Mouse (Mus musculus) midbrain, embryonic 13.5 days (tissue): ENCODE data around the gene Ifit3. TPM values are rescaled to one million over a fixed set of nuclear protein-coding genes. Genes with fewer than 3 reads are reported as not detected.
"Not testable (repeated sequence)": the region's sequence is repeated elsewhere in the genome, so short reads cannot be mapped to it uniquely, and the experiment has no call there.

Experiments used
- ATAC-seq: fragments of 200-750 bp; cut with Nextera tagmentation; 2 replicates; pipeline ENCODE4 v1.8.0; 2017; ENCODE audit warnings: mild to moderate bottlenecking, moderate TSS enrichment, moderate library complexity
- H3K27ac ChIP-seq: fragments of 300-500 bp; sonication (generic); 2 replicates; pipeline ENCODE4 v1.5.1; 2015; ENCODE audit warnings: inconsistent platforms, mild to moderate bottlenecking, moderate library complexity
- H3K27me3 ChIP-seq: fragments of 300-500 bp; sonication (generic); 2 replicates; pipeline ENCODE4 v1.6.1; 2015; ENCODE audit warnings: mild to moderate bottlenecking, inconsistent platforms
- H3K36me3 ChIP-seq: fragments of 300-500 bp; sonication (generic); 2 replicates; pipeline ENCODE4 v1.6.1; 2015; ENCODE audit warnings: mild to moderate bottlenecking, inconsistent platforms
- H3K4me1 ChIP-seq: fragments of 300-500 bp; sonication (generic); replicated peaks from 2 replicates; pipeline ENCODE4 v1.6.1; 2015; ENCODE audit warnings: inconsistent platforms
- H3K4me2 ChIP-seq: fragments of 300-500 bp; sonication (generic); replicated peaks from 2 replicates; pipeline ENCODE4 v1.6.1; 2015; ENCODE audit warnings: moderate library complexity, mild to moderate bottlenecking, inconsistent platforms
- H3K4me3 ChIP-seq: fragments of 300-500 bp; sonication (generic); replicated peaks from 2 replicates; pipeline ENCODE4 v1.5.1; 2015; ENCODE audit warnings: mild to moderate bottlenecking, inconsistent platforms
- H3K9ac ChIP-seq: fragments of 300-500 bp; sonication (generic); replicated peaks from 2 replicates; pipeline ENCODE4 v1.6.1; 2015; ENCODE audit warnings: mild to moderate bottlenecking, inconsistent platforms
- H3K9me3 ChIP-seq: fragments of 300-500 bp; sonication (generic); 2 replicates; pipeline ENCODE4 v1.6.1; 2016; ENCODE audit warnings: mild to moderate bottlenecking, inconsistent platforms
- WGBS: fragments of 180-500 bp; shearing (Covaris S2); methylation state at CpG from one replicate; pipeline ENCODE4 v1.1.7; 2015; 5-methylcytosine and 5-hydroxymethylcytosine counted together
- polyA plus RNA-seq: library from polyadenylated mRNA; unstranded; fragments of >200 nt; fragmentation: Nextera tagmentation; extraction: Ambion mirVana; gene quantifications from 2 replicates; pipeline ENCODE4 v1.2.1, GENCODE M21; 2015

Gene Ifit3
- 0.61 and 0.92 TPM in 2 replicates for polyA plus RNA-seq

- ATAC-seq, H3K9me3 ChIP-seq, H3K27me3 ChIP-seq, H3K27ac ChIP-seq, H3K4me1 ChIP-seq, H3K4me2 ChIP-seq, H3K36me3 ChIP-seq, H3K9ac ChIP-seq, H3K4me3 ChIP-seq: not testable (repeated sequence)
- 67% methylated on average over 2 of the region's 2 CpGs for WGBS
These were observed at the start of gene Ifit3 for GRCm38 (mm10) chr19:34583126-34583766. Gene Ifit3 (plus strand): TSS chr19:34583531.

GRCm38 (mm10) chr19:34539422-34539821 lies 43.9 kb upstream of the Ifit3 start:
- Histone ChIP-seq H3K4me1 (no peaks in the 10 kb centered on the region; the same call in 1 of the 2 replicates), H3K27me3 (no peaks in the 10 kb centered on the region), H3K36me3 (no peaks in the 10 kb centered on the region), H3K9ac (no peak overlapping the region), H3K4me3 (no peak overlapping the region), H3K4me2 (no peak overlapping the region), H3K9me3 (no peaks in the 10 kb centered on the region), H3K27ac (no peak overlapping the region)
- no peak for ATAC-seq
- WGBS, result 90% methylated on average over 1 of the region's 1 CpGs

- Histone ChIP-seq H3K27ac (no peak overlapping the region), H3K9me3 (no peaks in the 10 kb centered on the region), H3K27me3 (no peaks in the 10 kb centered on the region), H3K36me3 (no peaks in the 10 kb centered on the region), H3K9ac (no peak overlapping the region), H3K4me1 (no peaks in the 10 kb centered on the region; the same call in 1 of the 2 replicates), H3K4me3 (no peak overlapping the region), H3K4me2 (no peak overlapping the region)
- WGBS, result 88% methylated on average over 4 of the region's 4 CpGs
- no peak for ATAC-seq
These were observed 37.1 kb upstream of the Ifit3 start for GRCm38 (mm10) chr19:34546211-34546610.

GRCm38 (mm10) chr19:34547976-34548375 lies 35.4 kb upstream of the Ifit3 start:
- H3K4me2 ChIP-seq, result no peak overlapping the region
- H3K36me3 ChIP-seq, result no peaks in the 10 kb centered on the region
- H3K27me3 ChIP-seq, result no peaks in the 10 kb centered on the region
- H3K27ac ChIP-seq, result no peak overlapping the region
- H3K4me3 ChIP-seq, result no peak overlapping the region
- no peaks in the 10 kb centered on the region; the same call in 1 of the 2 replicates for H3K4me1 ChIP-seq
- no peaks in the 10 kb centered on the region for H3K9me3 ChIP-seq
- WGBS, result 28% methylated on average over 7 of the region's 7 CpGs
- no peak for ATAC-seq
- H3K9ac ChIP-seq, result no peak overlapping the region

- Histone ChIP-seq H3K4me1 (no peaks in the 10 kb centered on the region; the same call in 1 of the 2 replicates), H3K4me2 (peak overlapping the region; percentile 65), H3K9ac (peak overlapping the region; percentile 49), H3K9me3 (no peaks in the 10 kb centered on the region), H3K36me3 (no peaks in the 10 kb centered on the region), H3K27ac (peak overlapping the region; percentile 26; the same call in 1 of the 2 replicates), H3K4me3 (peak overlapping the region; percentile 51), H3K27me3 (no peaks in the 10 kb centered on the region)
- WGBS, result 29% methylated on average over 4 of the region's 4 CpGs
- ATAC-seq, result peak; percentile 46
These were observed 33.2 kb upstream of the Ifit3 start for GRCm38 (mm10) chr19:34550205-34550533.

- H3K4me1 ChIP-seq, result no peaks in the 10 kb centered on the region; the same call in 1 of the 2 replicates
- ATAC-seq, result peak; percentile 97
- no peaks in the 10 kb centered on the region for H3K27me3 ChIP-seq
- WGBS, result 1% methylated on average over 22 of the region's 22 CpGs
- peak within 1 kb of the TSS; percentile 51 for H3K4me3 ChIP-seq
- H3K36me3 ChIP-seq, result no peaks in the 10 kb centered on the region
- peak within 1 kb of the TSS; percentile 65 for H3K4me2 ChIP-seq
- H3K9ac ChIP-seq, result peak within 1 kb of the TSS; percentile 49
- H3K27ac ChIP-seq, result peak within 1 kb of the TSS; percentile 26; the same call in 1 of the 2 replicates
- no peaks in the 10 kb centered on the region for H3K9me3 ChIP-seq
These were observed 32.7 kb upstream of the Ifit3 start, which contains the start of gene Ifit2 for GRCm38 (mm10) chr19:34550534-34551223. Gene Ifit2 (plus strand): TSS chr19:34550694.

GRCm38 (mm10) chr19:34551981-34552380 lies 31.4 kb upstream of the Ifit3 start:
- Histone ChIP-seq H3K4me3 (no peak overlapping the region), H3K9me3 (no peaks in the 10 kb centered on the region), H3K9ac (no peak overlapping the region), H3K27ac (no peak overlapping the region), H3K36me3 (no peaks in the 10 kb centered on the region), H3K4me1 (no peaks in the 10 kb centered on the region; the same call in 1 of the 2 replicates), H3K27me3 (no peaks in the 10 kb centered on the region), H3K4me2 (no peak overlapping the region)
- no peak for ATAC-seq
- 73% methylated on average over 5 of the region's 5 CpGs for WGBS

GRCm38 (mm10) chr19:34553021-34553420 lies 30.3 kb upstream of the Ifit3 start:
- Histone ChIP-seq H3K27ac (no peak overlapping the region), H3K27me3 (no peaks in the 10 kb centered on the region), H3K9ac (no peak overlapping the region), H3K36me3 (no peaks in the 10 kb centered on the region), H3K4me2 (no peak overlapping the region), H3K9me3 (no peaks in the 10 kb centered on the region), H3K4me3 (no peak overlapping the region), H3K4me1 (no peaks in the 10 kb centered on the region; the same call in 1 of the 2 replicates)
- ATAC-seq, result no peak
- 61% methylated on average over 6 of the region's 6 CpGs for WGBS

GRCm38 (mm10) chr19:34553522-34553921 lies 29.8 kb upstream of the Ifit3 start:
- no peak for ATAC-seq
- no peak overlapping the region for H3K27ac ChIP-seq
- H3K36me3 ChIP-seq, result no peaks in the 10 kb centered on the region
- H3K4me3 ChIP-seq, result no peak overlapping the region
- no peaks in the 10 kb centered on the region; the same call in 1 of the 2 replicates for H3K4me1 ChIP-seq
- H3K9ac ChIP-seq, result no peak overlapping the region
- H3K4me2 ChIP-seq, result no peak overlapping the region
- H3K9me3 ChIP-seq, result no peaks in the 10 kb centered on the region
- no peaks in the 10 kb centered on the region for H3K27me3 ChIP-seq
- 82% methylated on average over 3 of the region's 3 CpGs for WGBS

- no peaks in the 10 kb centered on the region for H3K36me3 ChIP-seq
- no peaks in the 10 kb centered on the region; the same call in 1 of the 2 replicates for H3K4me1 ChIP-seq
- H3K9ac ChIP-seq, result no peak overlapping the region
- no peaks in the 10 kb centered on the region for H3K9me3 ChIP-seq
- H3K27ac ChIP-seq, result no peak overlapping the region
- no peak overlapping the region for H3K4me3 ChIP-seq
- ATAC-seq, result no peak
- H3K27me3 ChIP-seq, result no peaks in the 10 kb centered on the region
- no peak overlapping the region for H3K4me2 ChIP-seq
These were observed 29.3 kb upstream of the Ifit3 start for GRCm38 (mm10) chr19:34554061-34554460.

GRCm38 (mm10) chr19:34556621-34557020 lies 26.7 kb upstream of the Ifit3 start:
- no peaks in the 10 kb centered on the region for H3K9me3 ChIP-seq
- ATAC-seq, result no peak
- no peak overlapping the region for H3K27ac ChIP-seq
- no peak overlapping the region for H3K4me3 ChIP-seq
- H3K9ac ChIP-seq, result no peak overlapping the region
- 76% methylated on average over 3 of the region's 3 CpGs for WGBS
- H3K36me3 ChIP-seq, result no peaks in the 10 kb centered on the region
- no peak overlapping the region for H3K4me2 ChIP-seq
- H3K27me3 ChIP-seq, result no peaks in the 10 kb centered on the region
- no peaks in the 10 kb centered on the region; the same call in 1 of the 2 replicates for H3K4me1 ChIP-seq

- H3K27me3 ChIP-seq, result no peaks in the 10 kb centered on the region
- ATAC-seq, result no peak
- no peak overlapping the region for H3K4me2 ChIP-seq
- H3K9me3 ChIP-seq, result no peaks in the 10 kb centered on the region
- H3K4me3 ChIP-seq, result no peak overlapping the region
- no peak overlapping the region for H3K9ac ChIP-seq
- H3K27ac ChIP-seq, result no peak overlapping the region
- H3K36me3 ChIP-seq, result no peaks in the 10 kb centered on the region
- no peaks in the 10 kb centered on the region for H3K4me1 ChIP-seq
These were observed 20.8 kb upstream of the Ifit3 start for GRCm38 (mm10) chr19:34562556-34562955.
